Mouse (Mus musculus) stomach, postnatal 0 days (tissue): Measurements from ENCODE around the gene Mgat4a.

Experiments
- CTCF ChIP-seq: IDR thresholded peaks from 2 replicates; pipeline ENCODE4 v1.5.1; 2016; ENCODE audit warnings: antibody characterized with exemption, low read depth, mild to moderate bottlenecking, moderate library complexity
- EP300 ChIP-seq: optimal IDR thresholded peaks from 2 replicates; pipeline ENCODE3; 2016; ENCODE audit warnings: antibody characterized with exemption

GRCm38 (mm10) chr1:37539968-37540809, 627 bp downstream of the Mgat4a start:
- TF ChIP-seq EP300 (no peak), CTCF (no peak)
